Mouse (Mus musculus): ENCODE results near the gene Ankmy1.

Ankmy1 gene

GRCm38 (mm10) chr1:92872666-92873065 is 30.0 kb downstream of the Ankmy1 start:
- DNase-seq = no peak

- DNase-seq = no peak
Observed at GRCm38 (mm10) chr1:92869985-92870384, 32.7 kb downstream of the Ankmy1 start.

GRCm38 (mm10) chr1:92866170-92866569 is 36.5 kb downstream of the Ankmy1 start:
- no peak for DNase-seq

- DNase-seq = no peak
Observed at GRCm38 (mm10) chr1:92863268-92863667, 39.4 kb downstream of the Ankmy1 start.

GRCm38 (mm10) chr1:92861503-92861902 is 41.2 kb downstream of the Ankmy1 start:
- no peak for DNase-seq

GRCm38 (mm10) chr1:92852450-92852849 is 50.3 kb downstream of the Ankmy1 start:
- DNase-seq = no peak

- DNase-seq = no peak
Observed at GRCm38 (mm10) chr1:92849938-92850574, 52.6 kb downstream of the Ankmy1 start.

- DNase-seq = no peak
Observed at GRCm38 (mm10) chr1:92849491-92849890, 53.2 kb downstream of the Ankmy1 start.

GRCm38 (mm10) chr1:92847873-92848839 is 54.5 kb downstream of the Ankmy1 start:
- no peak for DNase-seq

GRCm38 (mm10) chr1:92845889-92846288 is 56.8 kb downstream of the Ankmy1 start:
- no peak for DNase-seq

GRCm38 (mm10) chr1:92841427-92841826 is 61.3 kb downstream of the Ankmy1 start:
- DNase-seq = no peak

- DNase-seq = peak; percentile 72 to 76
Observed at GRCm38 (mm10) chr1:92840231-92840890, 62.3 kb downstream of the Ankmy1 start.

GRCm38 (mm10) chr1:92839211-92839610 is 63.5 kb downstream of the Ankmy1 start:
- DNase-seq = no peak

GRCm38 (mm10) chr1:92837931-92838833 is 64.5 kb downstream of the Ankmy1 start:
- peak; percentile 64 to 71 for DNase-seq

- peak; percentile 88 to 93 for DNase-seq
Observed at GRCm38 (mm10) chr1:92833987-92834706, 68.6 kb downstream of the Ankmy1 start.

GRCm38 (mm10) chr1:92832011-92833010 is 70.4 kb downstream of the Ankmy1 start:
- DNase-seq = peak; percentile 50 to 65

- peak; percentile 95 to 96 for DNase-seq
Observed at GRCm38 (mm10) chr1:92831188-92832001, 71.3 kb downstream of the Ankmy1 start, which contains the start of gene Gpc1. Gene Gpc1 (plus strand): TSS chr1:92831645.

- peak in 1 of 2 experiments; percentile 52 for DNase-seq
Observed at GRCm38 (mm10) chr1:92830626-92831187, 72.0 kb downstream of the Ankmy1 start.

- no peak for DNase-seq
Observed at GRCm38 (mm10) chr1:92815756-92816294, 86.9 kb downstream of the Ankmy1 start.

Measured in cerebellum, adult 18-20 months (tissue).